Mouse (Mus musculus) liver, adult 10 weeks (tissue): ENCODE data around the gene Sgpp1. TPM values are rescaled to one million over a fixed set of nuclear protein-coding genes. Genes with fewer than 3 reads are reported as not detected.

Source experiments
- polyA plus RNA-seq: library from polyadenylated mRNA; stranded (reverse); fragments of 350-450 nt; fragmentation: Illumina TruSeq; extraction: RNeasy Lipid Tissue Mini Kit (QIAGEN cat#74804); gene quantifications from one replicate; pipeline ENCODE4 v1.2.3, GENCODE M21; 2014; ENCODE audit warnings: low read depth, low replicate concordance

Gene Sgpp1
- 89.2 TPM for polyA plus RNA-seq

DNA sequence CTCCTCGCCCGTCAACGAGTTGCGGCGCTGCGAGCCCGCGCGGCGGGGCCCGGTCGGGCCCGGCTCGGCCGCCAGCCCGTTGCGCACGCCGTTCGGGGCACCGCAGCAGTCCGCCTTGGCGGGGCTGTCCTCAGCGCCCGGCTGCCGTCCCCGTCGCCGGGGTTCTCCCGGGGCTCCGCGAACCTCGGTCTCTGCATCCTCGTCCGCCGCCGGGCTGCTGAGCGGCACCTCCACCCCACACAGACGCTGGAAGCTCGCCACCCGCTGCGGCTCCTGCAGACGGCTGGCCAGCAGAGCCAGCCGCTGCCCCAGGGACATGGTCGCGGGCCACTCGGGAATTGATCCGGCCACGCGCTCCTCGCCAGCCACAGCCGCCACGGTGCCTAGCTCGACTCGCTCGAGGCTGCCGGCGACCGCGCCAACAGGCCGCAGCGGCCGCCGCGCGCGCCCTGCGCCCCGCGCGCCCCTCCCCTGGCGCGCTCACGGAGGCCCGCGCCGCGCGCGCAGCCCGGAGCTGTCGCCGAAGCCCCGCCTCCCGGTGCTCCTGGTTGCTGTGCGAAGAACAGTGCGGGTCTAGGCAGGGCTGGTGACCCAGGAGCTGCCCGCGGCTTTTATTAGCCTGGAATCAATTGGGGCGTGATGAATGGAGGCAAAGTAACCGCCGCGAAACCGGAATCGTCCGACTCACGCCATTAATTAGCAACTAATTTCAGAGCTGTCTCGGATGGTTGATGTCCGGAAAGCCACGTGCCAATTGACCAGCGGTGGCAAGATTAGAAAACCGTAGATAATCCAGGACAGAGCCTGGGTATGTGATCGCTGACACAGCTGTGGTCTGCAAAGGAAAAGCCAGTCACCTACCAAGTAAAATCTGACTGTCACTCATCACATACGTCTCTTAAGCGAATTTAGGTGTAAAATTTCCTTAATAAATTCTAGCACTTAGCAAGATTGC lies at the start of gene Sgpp1:
Gene Sgpp1, minus strand, starts transcription at position 484 of the 955 bp plus-strand sequence.

DNA sequence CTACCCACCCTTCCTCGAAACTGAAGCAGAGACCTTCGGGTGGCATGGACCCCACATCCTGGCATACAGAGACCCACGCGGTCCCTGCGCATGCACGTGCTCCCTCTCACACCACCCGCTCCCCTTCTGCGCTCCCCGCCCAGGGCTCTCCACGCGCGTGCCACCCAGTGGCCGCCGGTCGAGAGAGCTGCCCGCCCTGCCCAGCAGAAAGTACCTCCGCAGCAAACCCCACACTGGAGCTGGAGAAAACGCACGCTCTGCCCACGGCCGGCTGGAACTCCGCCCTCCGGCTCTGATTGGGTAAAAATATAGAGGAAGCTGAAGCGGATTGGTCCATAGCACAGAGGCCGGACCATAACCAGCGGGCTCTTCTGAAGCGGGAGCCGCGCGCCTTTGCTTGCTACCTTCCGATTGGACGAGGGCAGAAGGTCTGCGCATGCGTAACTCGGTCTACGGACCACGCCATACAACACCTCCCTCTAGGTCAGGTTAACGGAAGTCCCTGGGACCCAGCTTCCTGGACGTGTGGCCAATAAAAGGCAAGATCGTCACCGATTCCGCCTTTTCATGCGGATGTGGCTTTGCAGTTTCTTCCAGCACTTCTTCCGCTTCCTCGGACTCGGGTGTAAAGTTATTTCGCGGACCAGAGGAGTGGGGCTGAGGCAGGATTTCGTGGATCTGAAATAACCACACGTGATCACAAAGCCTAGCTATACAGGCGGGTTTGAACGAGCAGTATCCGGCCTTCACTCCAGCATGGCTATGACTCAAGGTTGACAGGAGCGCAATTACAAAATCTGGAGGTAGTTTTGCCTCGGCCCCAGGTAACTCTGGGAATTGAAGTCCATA lies 66.0 kb downstream of the Sgpp1 start, which contains the start of gene Wdr89:
Gene Wdr89, minus strand, starts transcription at position 280 of the 849 bp plus-strand sequence.

Other genes starting within 250 kb of the Sgpp1 start
- 43.4 TPM for gene Ppp2r5e, start 139.5 kb downstream of the Sgpp1 start, polyA plus RNA-seq
- 3.7 TPM for gene Wdr89, start 66.2 kb downstream of the Sgpp1 start, polyA plus RNA-seq
- 8.2 TPM for gene Syne2, start 82.4 kb upstream of the Sgpp1 start, polyA plus RNA-seq